Mouse (Mus musculus) midbrain, embryonic 12.5 days (tissue): ENCODE measurements around the gene Gsk3b. TPM values are rescaled to one million over a fixed set of nuclear protein-coding genes. Genes with fewer than 3 reads are reported as not detected.
A peak's percentile ranks its signal among the peaks of the same experiment; 100 is the strongest.
"Not testable (repeated sequence)": the region's sequence is repeated elsewhere in the genome, so short reads cannot be mapped to it uniquely, and the experiment has no call there.

Source experiments
- ATAC-seq: fragments of 200-750 bp; cut with Nextera tagmentation; 2 replicates; pipeline ENCODE4 v1.8.0; 2017; ENCODE audit warnings: low read depth, moderate TSS enrichment, moderate library complexity; ENCODE audit not compliant: low FRiP score
- H3K27ac ChIP-seq: fragments of 300-500 bp; sonication (generic); replicated peaks from 2 replicates; pipeline ENCODE4 v1.5.1; 2016; ENCODE audit warnings: mild to moderate bottlenecking
- H3K27me3 ChIP-seq: fragments of 300-500 bp; sonication (generic); 2 replicates; pipeline ENCODE4 v1.6.1; 2016; ENCODE audit warnings: mild to moderate bottlenecking
- H3K36me3 ChIP-seq: fragments of 300-500 bp; sonication (generic); 2 replicates; pipeline ENCODE4 v1.6.1; 2016
- H3K4me1 ChIP-seq: fragments of 300-500 bp; sonication (generic); 2 replicates; pipeline ENCODE4 v1.6.1; 2016
- H3K4me2 ChIP-seq: fragments of 300-500 bp; sonication (generic); replicated peaks from 2 replicates; pipeline ENCODE4 v1.6.1; 2016; ENCODE audit warnings: mild to moderate bottlenecking, moderate library complexity
- H3K4me3 ChIP-seq: fragments of 300-500 bp; sonication (generic); 2 replicates; pipeline ENCODE4 v1.5.1; 2016; ENCODE audit warnings: mild to moderate bottlenecking
- H3K9ac ChIP-seq: fragments of 300-500 bp; sonication (generic); replicated peaks from 2 replicates; pipeline ENCODE4 v1.6.1; 2016; ENCODE audit warnings: mild to moderate bottlenecking, moderate library complexity
- H3K9me3 ChIP-seq: fragments of 300-500 bp; sonication (generic); 2 replicates; pipeline ENCODE4 v1.6.1; 2016; ENCODE audit warnings: mild to moderate bottlenecking
- WGBS: fragments of 180-500 bp; shearing (Covaris S2); methylation state at CpG from one replicate; pipeline ENCODE4 v1.1.7; 2016; 5-methylcytosine and 5-hydroxymethylcytosine counted together
- polyA plus RNA-seq: library from polyadenylated mRNA; unstranded; fragments of >200 nt; fragmentation: Nextera tagmentation; extraction: Ambion mirVana; gene quantifications from 2 replicates; pipeline ENCODE4 v1.2.1, GENCODE M21; 2016

The Gsk3b gene
- polyA plus RNA-seq, result 145 and 156 TPM in 2 replicates

DNA sequence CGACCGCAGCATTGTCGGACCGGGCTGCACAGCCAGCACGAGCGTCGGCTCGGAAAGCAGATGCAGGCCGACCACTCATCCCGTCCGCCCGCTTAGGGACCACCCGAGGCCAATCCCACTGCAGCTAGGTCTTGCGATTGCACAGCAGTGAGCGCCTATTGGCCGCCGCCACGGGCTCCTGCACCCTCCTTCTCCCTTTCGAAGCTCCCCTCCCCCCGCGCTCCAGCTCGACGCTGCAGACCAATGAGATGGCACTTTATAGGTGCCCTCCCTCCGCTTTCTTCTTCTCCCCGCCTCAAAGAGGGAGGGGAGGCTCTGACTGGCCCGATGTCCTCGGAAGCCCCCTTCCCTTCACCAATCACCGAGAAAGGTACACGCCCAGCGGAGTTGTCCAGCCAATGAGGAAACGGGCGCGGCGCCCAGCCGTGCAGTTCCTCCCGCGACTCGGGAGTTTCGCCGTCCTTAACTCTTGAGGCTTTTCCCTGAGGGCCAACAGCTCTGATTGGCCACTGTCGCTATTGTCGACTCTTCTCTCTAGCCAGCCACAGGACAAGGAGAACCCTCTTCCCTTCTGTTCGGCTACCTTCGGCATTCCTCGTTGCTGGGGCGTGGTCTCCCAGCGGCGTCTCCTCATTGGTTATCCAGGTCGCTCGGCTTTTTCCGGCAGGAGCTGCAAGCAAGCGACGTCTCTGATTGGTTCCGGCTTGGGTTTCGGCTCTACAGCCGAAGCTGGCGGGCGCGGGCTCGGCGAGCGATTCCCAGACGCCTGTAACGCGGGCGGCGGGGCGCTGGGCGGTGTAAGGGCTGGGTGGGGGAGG lies at the start of gene Gsk3b:
TSS of gene Gsk3b (plus strand) at position 373 of the 818 bp plus-strand sequence.
- ATAC-seq, result peak; percentile 94
- Histone ChIP-seq H3K4me3 (peak within 1 kb of the TSS; percentile 95), H3K9me3 (no peaks in the 10 kb centered on the region), H3K4me2 (peak within 1 kb of the TSS; percentile 83), H3K27me3 (no peaks in the 10 kb centered on the region), H3K4me1 (peaks cover 13% of the 10 kb centered on the region), H3K9ac (peak within 1 kb of the TSS; percentile 96), H3K27ac (peak within 1 kb of the TSS; percentile 100), H3K36me3 (no peaks in the 10 kb centered on the region)
- WGBS, result under 1% methylated on average over 64 of the region's 69 CpGs

DNA sequence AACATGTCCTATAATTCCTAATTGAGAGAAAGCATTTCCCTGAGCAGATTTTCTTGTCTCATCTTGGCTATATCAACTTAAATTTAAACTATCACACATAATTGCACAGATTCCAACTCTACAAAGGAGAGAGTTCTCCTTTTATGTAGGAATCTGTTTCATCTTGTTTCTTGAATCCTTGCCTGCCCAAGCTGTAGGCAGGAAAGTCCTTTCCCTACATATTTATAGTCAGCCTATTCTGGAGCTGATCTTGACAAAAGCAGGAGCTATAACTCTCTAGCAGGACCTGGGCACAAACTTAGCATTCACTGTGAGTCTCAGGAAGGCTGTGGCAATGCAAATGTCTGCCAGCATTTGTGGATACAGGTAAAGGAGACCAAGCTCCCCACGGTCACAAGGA lies 46.6 kb upstream of the Gsk3b start:
- Histone ChIP-seq H3K36me3 (no peaks in the 10 kb centered on the region), H3K4me1 (no peaks in the 10 kb centered on the region), H3K9ac (no peak overlapping the region), H3K4me3 (no peak overlapping the region), H3K27me3 (no peaks in the 10 kb centered on the region), H3K4me2 (no peak overlapping the region), H3K27ac (no peak overlapping the region), H3K9me3 (no peaks in the 10 kb centered on the region)
- 93% methylated on average over 1 of the region's 1 CpGs for WGBS
- no peak for ATAC-seq

DNA sequence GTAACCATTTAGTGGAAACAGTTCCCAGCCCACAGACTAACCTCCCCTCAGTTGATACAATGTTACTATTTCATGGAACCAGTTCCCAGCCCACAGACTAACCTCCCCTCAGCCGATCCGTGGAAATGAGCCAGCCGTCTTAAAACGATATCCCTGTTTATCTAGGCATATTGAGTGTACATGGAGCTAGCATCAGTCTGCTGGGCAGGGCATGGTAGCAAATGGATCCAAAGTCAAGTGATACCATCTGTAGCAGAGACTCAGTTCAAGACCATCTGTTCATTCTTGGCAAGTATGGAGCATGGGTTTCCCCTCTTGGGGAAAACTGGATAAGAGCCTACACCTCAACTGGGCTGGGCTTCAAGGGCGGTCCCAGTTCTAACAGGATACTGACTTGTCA lies 44.2 kb upstream of the Gsk3b start:
- Histone ChIP-seq H3K9me3 (no peaks in the 10 kb centered on the region), H3K27me3 (no peaks in the 10 kb centered on the region), H3K9ac (no peak overlapping the region), H3K4me1 (no peaks in the 10 kb centered on the region), H3K36me3 (no peaks in the 10 kb centered on the region), H3K4me3 (no peak overlapping the region), H3K27ac (no peak overlapping the region), H3K4me2 (no peak overlapping the region)
- 92% methylated on average over 5 of the region's 5 CpGs for WGBS
- ATAC-seq, result no peak

DNA sequence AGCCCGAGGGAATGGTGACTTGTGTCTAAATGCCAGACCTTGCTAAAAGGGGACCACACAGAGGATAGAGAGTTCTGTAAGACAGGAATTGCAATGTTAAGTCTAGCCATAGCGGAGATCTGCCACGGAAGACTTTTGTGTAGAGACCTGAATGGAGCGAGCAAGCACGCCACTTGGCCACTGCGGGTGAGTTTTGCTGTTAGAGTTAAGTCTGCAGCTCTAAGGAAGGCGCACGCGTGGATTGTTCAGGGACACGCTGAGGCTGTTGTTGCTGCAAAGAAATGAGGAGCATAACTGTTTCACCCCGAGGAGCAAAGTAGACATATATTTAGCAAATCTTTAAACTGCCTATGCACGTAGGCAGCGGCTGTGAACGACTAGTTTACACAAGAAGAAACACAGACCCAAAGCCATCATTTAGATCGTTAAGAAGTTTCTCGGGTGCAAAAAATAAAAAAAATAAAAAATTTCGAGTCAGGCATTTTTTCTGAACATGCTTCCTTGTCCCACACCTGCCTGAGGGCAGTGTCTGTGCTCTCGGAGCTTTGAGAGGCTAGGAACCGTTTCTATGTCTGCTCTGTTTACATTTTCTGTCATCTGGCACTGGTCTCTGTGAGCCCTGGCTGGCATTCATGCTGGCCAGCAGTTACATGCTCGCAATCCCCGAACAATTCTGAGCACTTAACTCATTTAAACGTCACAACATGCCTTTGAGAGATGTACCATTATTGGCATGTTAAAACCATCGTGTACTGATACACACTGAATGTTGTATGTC lies 40.8 kb upstream of the Gsk3b start:
- Histone ChIP-seq H3K9ac (no peak overlapping the region), H3K27ac (no peak overlapping the region), H3K4me3 (no peak overlapping the region), H3K27me3 (no peaks in the 10 kb centered on the region), H3K36me3 (no peaks in the 10 kb centered on the region), H3K9me3 (no peaks in the 10 kb centered on the region), H3K4me2 (no peak overlapping the region), H3K4me1 (no peaks in the 10 kb centered on the region)
- 81% methylated on average over 23 of the region's 23 CpGs for WGBS
- no peak for ATAC-seq

DNA sequence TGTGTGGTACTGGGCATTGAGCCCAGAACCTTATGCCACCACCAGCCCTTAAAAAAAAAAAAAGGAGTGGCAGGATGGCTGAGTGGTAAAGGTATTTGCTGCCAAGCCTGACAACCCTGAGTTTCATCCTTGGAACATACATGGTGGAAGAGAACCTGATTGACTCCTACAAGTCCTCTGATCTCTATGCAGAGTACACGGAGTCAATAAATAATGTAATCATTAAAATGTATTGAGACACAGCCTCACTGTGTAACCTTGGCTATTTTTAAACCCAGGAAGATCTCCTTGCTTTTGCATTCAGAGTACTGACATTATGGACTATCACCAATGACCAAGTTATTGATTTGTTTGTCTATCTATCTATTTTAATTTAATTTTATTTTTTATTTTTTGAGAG lies 30.9 kb upstream of the Gsk3b start:
- no peaks in the 10 kb centered on the region for H3K4me1 ChIP-seq
- ATAC-seq, result no peak
- H3K9me3 ChIP-seq, result no peaks in the 10 kb centered on the region
- no peak overlapping the region for H3K4me3 ChIP-seq
- H3K9ac ChIP-seq, result no peak overlapping the region
- WGBS, result 88% methylated on average over 1 of the region's 1 CpGs
- H3K4me2 ChIP-seq, result no peak overlapping the region
- no peak overlapping the region for H3K27ac ChIP-seq
- H3K36me3 ChIP-seq, result no peaks in the 10 kb centered on the region
- H3K27me3 ChIP-seq, result no peaks in the 10 kb centered on the region

DNA sequence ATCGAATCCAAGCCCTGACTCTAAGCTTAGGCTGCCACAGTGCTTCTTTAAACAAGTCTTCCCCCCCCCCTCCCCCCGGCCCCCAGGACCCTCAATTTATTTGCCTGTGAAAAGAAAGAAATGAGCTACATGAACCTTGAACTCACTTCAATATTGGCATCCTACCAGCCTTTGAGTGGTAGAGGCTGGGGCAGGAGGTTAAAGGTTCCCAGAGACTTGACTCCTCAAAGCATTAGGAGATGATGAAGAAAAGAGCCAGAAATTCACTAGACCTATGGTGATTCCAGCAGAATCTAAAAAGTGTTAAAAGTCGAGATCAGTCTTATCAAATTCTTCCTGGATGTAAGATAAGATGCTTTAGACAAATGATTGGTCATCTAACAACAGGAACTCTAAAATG lies 30.0 kb upstream of the Gsk3b start:
- 75% methylated on average over 3 of the region's 3 CpGs for WGBS
- ATAC-seq, result no peak

DNA sequence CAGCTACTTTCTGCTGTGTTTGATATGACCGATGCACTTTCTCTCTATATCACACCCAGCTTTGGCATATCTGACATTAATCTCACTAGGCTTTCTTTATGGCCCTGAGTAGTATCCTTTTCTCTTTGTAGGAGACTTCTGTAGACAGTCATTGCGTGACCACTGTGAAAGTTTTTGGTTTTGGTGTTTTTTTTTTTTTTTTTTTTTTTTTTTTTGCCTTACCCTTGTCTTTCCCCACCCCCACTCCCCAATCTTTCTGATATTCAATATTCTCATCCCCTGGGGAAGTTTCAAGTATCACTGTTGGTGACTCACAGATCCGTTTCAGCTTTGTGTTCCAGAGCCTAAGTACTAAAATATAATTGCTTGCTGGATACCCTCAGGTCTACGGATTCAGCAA lies 29.2 kb upstream of the Gsk3b start:
- Histone ChIP-seq H3K27me3 (no peaks in the 10 kb centered on the region), H3K9me3 (no peaks in the 10 kb centered on the region), H3K9ac (no peak overlapping the region), H3K36me3 (no peaks in the 10 kb centered on the region), H3K4me3 (no peak overlapping the region), H3K27ac (no peak overlapping the region), H3K4me1 (no peaks in the 10 kb centered on the region), H3K4me2 (no peak overlapping the region)
- WGBS, result 89% methylated on average over 4 of the region's 4 CpGs
- ATAC-seq, result no peak

More for the DNA sequence above, 30.0 kb upstream of the Gsk3b start:
- Histone ChIP-seq H3K4me3 (no peak overlapping the region), H3K4me1 (no peaks in the 10 kb centered on the region), H3K36me3 (no peaks in the 10 kb centered on the region), H3K9me3 (no peaks in the 10 kb centered on the region), H3K27me3 (no peaks in the 10 kb centered on the region), H3K27ac (no peak overlapping the region), H3K4me2 (no peak overlapping the region), H3K9ac (no peak overlapping the region)

DNA sequence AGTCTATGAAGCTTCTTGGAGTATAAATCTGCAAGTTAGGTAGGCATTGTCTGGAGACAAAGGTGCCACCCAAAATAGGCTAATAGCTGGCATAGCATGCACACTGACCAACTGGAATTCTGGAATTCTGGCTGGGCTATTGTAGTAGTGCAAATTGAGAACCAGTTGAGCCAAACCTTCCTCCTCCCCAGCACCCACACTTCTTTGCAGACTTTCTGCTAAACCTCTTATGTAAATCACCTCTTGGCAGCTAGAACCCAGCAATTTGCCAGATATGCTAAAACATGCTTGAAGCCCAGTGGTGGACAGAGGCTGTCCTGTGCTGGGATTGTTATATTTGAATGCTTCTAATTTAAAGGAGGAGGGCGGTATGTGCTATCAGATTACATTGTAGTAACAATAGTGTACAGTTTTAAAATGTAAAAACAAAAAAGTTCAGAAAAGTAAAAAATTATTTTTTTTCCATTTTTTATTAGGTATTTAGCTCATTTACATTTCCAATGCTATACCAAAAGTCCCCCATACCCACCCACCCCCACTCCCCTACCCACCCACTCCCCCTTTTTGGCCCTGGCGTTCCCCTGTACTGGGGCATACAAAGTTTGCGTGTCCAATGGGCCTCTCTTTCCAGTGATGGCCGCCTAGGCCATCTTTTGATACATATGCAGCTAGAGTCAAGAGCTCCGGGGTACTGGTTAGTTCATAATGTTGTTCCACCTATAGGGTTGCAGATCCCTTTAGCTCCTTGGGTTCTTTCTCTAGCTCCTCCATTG lies 14.8 kb upstream of the Gsk3b start:
- H3K4me2 ChIP-seq, H3K4me1 ChIP-seq, H3K36me3 ChIP-seq, H3K4me3 ChIP-seq, H3K9ac ChIP-seq, H3K27ac ChIP-seq, ATAC-seq, H3K27me3 ChIP-seq: not testable (repeated sequence)
- peaks cover 13% of the 10 kb centered on the region for H3K9me3 ChIP-seq
- WGBS, result 86% methylated on average over 1 of the region's 5 CpGs

DNA sequence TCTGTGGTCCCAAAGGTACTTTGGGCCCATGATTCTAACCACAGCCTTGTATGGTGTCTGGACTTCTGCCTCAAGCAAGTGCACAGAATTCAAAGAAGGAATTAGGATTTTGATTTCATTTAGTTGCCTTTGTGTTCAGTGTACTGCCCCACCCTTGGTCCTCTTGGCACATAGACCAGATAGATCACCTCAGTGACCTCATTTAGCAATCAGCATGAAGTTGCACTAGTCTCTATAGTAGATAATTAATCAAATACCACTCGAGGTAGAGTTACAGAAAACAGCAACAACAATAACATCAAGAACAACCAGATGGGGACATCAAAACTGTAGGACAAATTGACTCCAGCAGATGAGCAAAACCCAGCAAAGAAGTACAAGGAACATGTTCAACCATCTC lies 8.6 kb upstream of the Gsk3b start:
- no peak for ATAC-seq
- WGBS, result 76% methylated on average over 1 of the region's 1 CpGs
- H3K27me3 ChIP-seq, result no peaks in the 10 kb centered on the region
- H3K36me3 ChIP-seq, result no peaks in the 10 kb centered on the region
- H3K4me2 ChIP-seq, result no peak overlapping the region
- H3K27ac ChIP-seq, result no peak overlapping the region
- H3K9me3 ChIP-seq, result no peaks in the 10 kb centered on the region
- H3K4me1 ChIP-seq, result no peaks in the 10 kb centered on the region
- H3K4me3 ChIP-seq, result no peak overlapping the region
- H3K9ac ChIP-seq, result no peak overlapping the region

DNA sequence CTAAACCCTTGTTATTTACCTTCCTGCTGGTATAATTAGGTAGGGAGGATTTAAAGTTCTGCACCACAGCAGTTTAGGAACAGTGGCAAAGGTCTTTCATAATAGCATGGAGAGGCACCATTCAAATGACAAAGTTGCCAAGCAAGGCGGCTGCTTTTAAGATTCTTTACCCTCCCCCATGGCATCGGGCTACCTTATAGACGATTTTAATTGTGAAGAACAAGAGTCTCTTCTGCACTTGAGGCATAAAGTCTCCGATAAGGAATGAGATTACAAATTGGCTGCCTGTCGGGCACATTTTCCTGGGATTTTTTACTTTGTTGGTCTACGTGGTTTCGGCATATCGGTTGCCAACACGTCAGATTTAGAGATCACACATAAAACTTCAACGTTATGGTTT lies 1.6 kb upstream of the Gsk3b start:
- ATAC-seq, result no peak
- H3K9me3 ChIP-seq, result no peaks in the 10 kb centered on the region
- 17% methylated on average over 10 of the region's 10 CpGs for WGBS
- no peaks in the 10 kb centered on the region for H3K36me3 ChIP-seq
- H3K4me1 ChIP-seq, result peaks cover 10% of the 10 kb centered on the region
- peak overlapping the region; percentile 57 for H3K4me3 ChIP-seq
- peak overlapping the region; percentile 66 for H3K4me2 ChIP-seq
- H3K27me3 ChIP-seq, result no peaks in the 10 kb centered on the region
- peak overlapping the region; percentile 88 for H3K9ac ChIP-seq
- peak overlapping the region; percentile 100 for H3K27ac ChIP-seq

DNA sequence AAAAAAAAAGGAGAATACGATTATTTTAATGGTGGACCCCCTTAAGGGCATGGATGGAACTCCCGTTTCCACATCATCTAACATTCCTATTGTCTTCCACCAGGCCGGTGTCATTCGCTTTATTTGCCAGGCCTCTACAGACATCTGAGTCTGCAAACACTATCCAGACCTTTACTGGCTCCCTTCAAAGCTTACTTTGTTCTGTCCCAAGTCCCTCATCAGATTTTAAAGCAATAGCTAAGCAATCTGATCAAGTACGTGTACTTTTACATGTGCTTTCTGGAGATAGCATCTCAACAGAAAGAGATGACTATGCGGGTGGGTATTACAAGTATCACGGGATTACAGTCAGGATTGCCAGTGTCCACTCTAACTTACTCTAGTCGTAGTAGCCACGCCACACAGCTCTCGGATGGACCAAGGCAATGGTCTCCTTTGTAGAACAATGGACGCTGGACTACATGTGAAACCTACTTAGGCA lies 1.1 kb upstream of the Gsk3b start:
- no peaks in the 10 kb centered on the region for H3K36me3 ChIP-seq
- H3K9me3 ChIP-seq, result no peaks in the 10 kb centered on the region
- 4% methylated on average over 11 of the region's 11 CpGs for WGBS
- no peaks in the 10 kb centered on the region for H3K27me3 ChIP-seq
- peak overlapping the region; percentile 100 for H3K27ac ChIP-seq
- peak overlapping the region; percentile 88 for H3K9ac ChIP-seq
- no peak for ATAC-seq
- H3K4me1 ChIP-seq, result peaks cover 10% of the 10 kb centered on the region
- peak overlapping the region; percentile 66 for H3K4me2 ChIP-seq
- H3K4me3 ChIP-seq, result peak overlapping the region; percentile 57
